Mouse (Mus musculus) stomach, embryonic 15.5 days (tissue): ENCODE results near the gene Nkiras2. TPM values are rescaled to one million over a fixed set of nuclear protein-coding genes. Genes with fewer than 3 reads are reported as not detected.

Source experiments
- ATAC-seq: fragments of 200-750 bp; cut with Nextera tagmentation; 2 replicates; pipeline ENCODE4 v1.8.0; 2017; ENCODE audit warnings: low read depth, moderate number of reproducible peaks, moderate TSS enrichment; ENCODE audit not compliant: insufficient read depth, low FRiP score
- H3K27ac ChIP-seq: fragments of 300-500 bp; sonication (generic); 2 replicates; pipeline ENCODE4 v1.5.1; 2015; ENCODE audit warnings: mild to moderate bottlenecking, inconsistent platforms
- H3K27me3 ChIP-seq: fragments of 300-500 bp; sonication (generic); replicated peaks from 2 replicates; pipeline ENCODE4 v1.6.1; 2015; ENCODE audit warnings: inconsistent platforms
- H3K36me3 ChIP-seq: fragments of 300-500 bp; sonication (generic); 2 replicates; pipeline ENCODE4 v1.6.1; 2015; ENCODE audit warnings: inconsistent platforms
- H3K4me1 ChIP-seq: fragments of 300-500 bp; sonication (generic); 2 replicates; pipeline ENCODE4 v1.6.1; 2015; ENCODE audit warnings: inconsistent platforms
- H3K4me2 ChIP-seq: fragments of 300-500 bp; sonication (generic); 2 replicates; pipeline ENCODE4 v1.6.1; 2015; ENCODE audit warnings: mild to moderate bottlenecking, inconsistent platforms
- H3K4me3 ChIP-seq: fragments of 300-500 bp; sonication (generic); replicated peaks from 2 replicates; pipeline ENCODE4 v1.5.1; 2015; ENCODE audit warnings: inconsistent platforms
- H3K9ac ChIP-seq: fragments of 300-500 bp; sonication (generic); 2 replicates; pipeline ENCODE4 v1.6.1; 2015; ENCODE audit warnings: inconsistent platforms
- H3K9me3 ChIP-seq: fragments of 300-500 bp; sonication (generic); 2 replicates; pipeline ENCODE4 v1.6.1; 2016; ENCODE audit warnings: inconsistent platforms
- WGBS: fragments of 180-500 bp; shearing (Covaris S2); methylation state at CpG from one replicate; pipeline ENCODE4 v1.1.7; 2015; 5-methylcytosine and 5-hydroxymethylcytosine counted together
- polyA plus RNA-seq: library from polyadenylated mRNA; unstranded; fragments of >200 nt; fragmentation: Nextera tagmentation; extraction: Ambion mirVana; gene quantifications from 2 replicates; pipeline ENCODE4 v1.2.1, GENCODE M21; 2015

Gene Nkiras2
- polyA plus RNA-seq, result 57.3 and 57.6 TPM in 2 replicates

GRCm38 (mm10) chr11:100618761-100619484, at the start of gene Nkiras2:
Gene Nkiras2, plus strand, starts transcription at chr11:100619244.
- under 1% methylated on average over 35 of the region's 36 CpGs for WGBS
- Histone ChIP-seq H3K36me3 (no peaks in the 10 kb centered on the region), H3K9ac (peak within 1 kb of the TSS; percentile 95), H3K4me1 (peaks cover 20% of the 10 kb centered on the region), H3K4me3 (peak within 1 kb of the TSS; percentile 98), H3K27ac (peak within 1 kb of the TSS; percentile 89), H3K4me2 (peak within 1 kb of the TSS; percentile 80), H3K27me3 (no peaks in the 10 kb centered on the region), H3K9me3 (no peaks in the 10 kb centered on the region)
- ATAC-seq, result peak; percentile 53

- no peak for ATAC-seq
- H3K4me1 ChIP-seq, result peaks cover 15% of the 10 kb centered on the region
- no peak overlapping the region for H3K27ac ChIP-seq
- no peaks in the 10 kb centered on the region for H3K9me3 ChIP-seq
- no peak overlapping the region for H3K4me2 ChIP-seq
- no peak overlapping the region for H3K9ac ChIP-seq
- H3K36me3 ChIP-seq, result no peaks in the 10 kb centered on the region
- peaks cover 8% of the 10 kb centered on the region; the same call in 1 of the 2 replicates for H3K27me3 ChIP-seq
- WGBS, result 57% methylated on average over 9 of the region's 9 CpGs
- H3K4me3 ChIP-seq, result no peak overlapping the region
Measured at GRCm38 (mm10) chr11:100569789-100570188, 49.3 kb upstream of the Nkiras2 start.

- Histone ChIP-seq H3K27me3 (peaks cover 8% of the 10 kb centered on the region; the same call in 1 of the 2 replicates), H3K36me3 (no peaks in the 10 kb centered on the region), H3K9ac (no peak overlapping the region), H3K4me1 (peaks cover 20% of the 10 kb centered on the region), H3K27ac (no peak overlapping the region), H3K4me2 (peak overlapping the region; percentile 46), H3K9me3 (no peaks in the 10 kb centered on the region), H3K4me3 (0 out of 2 replicates have a peak overlapping the region, but pooled peaks have one; percentile 6)
- 8% methylated on average over 8 of the region's 8 CpGs for WGBS
- ATAC-seq, result 0 out of 2 replicates have a peak, but pooled peaks have one; percentile 13
Measured at GRCm38 (mm10) chr11:100570430-100571201, 48.4 kb upstream of the Nkiras2 start.

- Histone ChIP-seq H3K4me3 (0 out of 2 replicates have a peak overlapping the region, but pooled peaks have one; percentile 6), H3K4me2 (peak overlapping the region; percentile 46), H3K27ac (no peak overlapping the region), H3K36me3 (no peaks in the 10 kb centered on the region), H3K27me3 (peaks cover 8% of the 10 kb centered on the region; the same call in 1 of the 2 replicates), H3K9ac (no peak overlapping the region), H3K4me1 (peaks cover 25% of the 10 kb centered on the region), H3K9me3 (no peaks in the 10 kb centered on the region)
- WGBS, result 11% methylated on average over 16 of the region's 16 CpGs
- ATAC-seq, result no peak
Measured at GRCm38 (mm10) chr11:100571202-100571567, 47.9 kb upstream of the Nkiras2 start.

GRCm38 (mm10) chr11:100574188-100574587, 44.9 kb upstream of the Nkiras2 start:
- no peaks in the 10 kb centered on the region for H3K9me3 ChIP-seq
- H3K9ac ChIP-seq, result no peak overlapping the region
- H3K27ac ChIP-seq, result peak overlapping the region; percentile 74
- peaks cover 8% of the 10 kb centered on the region; the same call in 1 of the 2 replicates for H3K27me3 ChIP-seq
- H3K36me3 ChIP-seq, result 0 out of 2 replicates have a peak, but pooled peaks cover under 1% of the 10 kb centered on the region
- WGBS, result 71% methylated on average over 3 of the region's 3 CpGs
- H3K4me1 ChIP-seq, result peaks cover 22% of the 10 kb centered on the region
- no peak for ATAC-seq
- H3K4me2 ChIP-seq, result peak overlapping the region; percentile 70; the same call in 1 of the 2 replicates
- peak overlapping the region; percentile 75 for H3K4me3 ChIP-seq

GRCm38 (mm10) chr11:100574708-100575483, 44.1 kb upstream of the Nkiras2 start, which contains the start of gene Cnp:
Gene Cnp, plus strand, starts transcription at chr11:100574904.
- Histone ChIP-seq H3K36me3 (0 out of 2 replicates have a peak, but pooled peaks cover 7% of the 10 kb centered on the region), H3K27me3 (peaks cover 8% of the 10 kb centered on the region; the same call in 1 of the 2 replicates), H3K4me1 (peaks cover 22% of the 10 kb centered on the region), H3K4me2 (peak within 1 kb of the TSS; percentile 70), H3K9me3 (no peaks in the 10 kb centered on the region), H3K9ac (peak within 1 kb of the TSS; percentile 17), H3K4me3 (peak within 1 kb of the TSS; percentile 75), H3K27ac (peak within 1 kb of the TSS; percentile 74)
- WGBS, result 1% methylated on average over 47 of the region's 47 CpGs
- peak; percentile 77 for ATAC-seq

GRCm38 (mm10) chr11:100575484-100575855, 43.6 kb upstream of the Nkiras2 start:
- WGBS, result 15% methylated on average over 2 of the region's 2 CpGs
- H3K9ac ChIP-seq, result peak overlapping the region; percentile 17

GRCm38 (mm10) chr11:100576256-100576655, 42.8 kb upstream of the Nkiras2 start:
- no peak overlapping the region for H3K9ac ChIP-seq

More at GRCm38 (mm10) chr11:100575484-100575855, 43.6 kb upstream of the Nkiras2 start:
- peaks cover 22% of the 10 kb centered on the region for H3K4me1 ChIP-seq
- 0 out of 2 replicates have a peak, but pooled peaks cover 11% of the 10 kb centered on the region for H3K36me3 ChIP-seq
- H3K4me3 ChIP-seq, result peak overlapping the region; percentile 75
- H3K27me3 ChIP-seq, result peaks cover 8% of the 10 kb centered on the region; the same call in 1 of the 2 replicates
- H3K4me2 ChIP-seq, result peak overlapping the region; percentile 70
- ATAC-seq, result no peak
- H3K9me3 ChIP-seq, result no peaks in the 10 kb centered on the region
- peak overlapping the region; percentile 74 for H3K27ac ChIP-seq

GRCm38 (mm10) chr11:100577852-100578599, 41.0 kb upstream of the Nkiras2 start:
- H3K4me3 ChIP-seq, result no peak overlapping the region
- no peak overlapping the region for H3K4me2 ChIP-seq
- H3K4me1 ChIP-seq, result peaks cover 13% of the 10 kb centered on the region
- H3K9ac ChIP-seq, result no peak overlapping the region
- H3K27ac ChIP-seq, result no peak overlapping the region
- H3K27me3 ChIP-seq, result no peaks in the 10 kb centered on the region
- H3K36me3 ChIP-seq, result peaks cover 25% of the 10 kb centered on the region
- 77% methylated on average over 8 of the region's 8 CpGs for WGBS
- no peaks in the 10 kb centered on the region for H3K9me3 ChIP-seq
- no peak for ATAC-seq

More at GRCm38 (mm10) chr11:100576256-100576655, 42.8 kb upstream of the Nkiras2 start:
- no peaks in the 10 kb centered on the region for H3K9me3 ChIP-seq
- H3K27ac ChIP-seq, result no peak overlapping the region
- peaks cover 4% of the 10 kb centered on the region; the same call in 1 of the 2 replicates for H3K27me3 ChIP-seq
- no peak for ATAC-seq
- H3K4me1 ChIP-seq, result peaks cover 14% of the 10 kb centered on the region
- WGBS, result 69% methylated on average over 21 of the region's 21 CpGs
- no peak overlapping the region for H3K4me3 ChIP-seq
- peaks cover 18% of the 10 kb centered on the region for H3K36me3 ChIP-seq
- peak overlapping the region; percentile 70 for H3K4me2 ChIP-seq

GRCm38 (mm10) chr11:100579116-100579799, 39.8 kb upstream of the Nkiras2 start:
- Histone ChIP-seq H3K9ac (no peak overlapping the region), H3K9me3 (no peaks in the 10 kb centered on the region), H3K4me2 (no peak overlapping the region), H3K27me3 (no peaks in the 10 kb centered on the region), H3K4me1 (peaks cover 13% of the 10 kb centered on the region), H3K27ac (no peak overlapping the region), H3K36me3 (peaks cover 37% of the 10 kb centered on the region), H3K4me3 (no peak overlapping the region)
- no peak for ATAC-seq
- 92% methylated on average over 9 of the region's 9 CpGs for WGBS
